Mouse (Mus musculus) thymus, adult 2 months (tissue): ENCODE measurements at regions not wholly inside any gene's neighbourhood (a gene's known extent, or its start where the extent isn't known, plus 50 kb on each side); places are given as distances from the start of the nearest gene placed in this dataset.

Source experiments
- CTCF ChIP-seq: fragments of 200-500 bp; IDR thresholded peaks from 2 replicates; pipeline ENCODE4 v1.5.1; 2012; ENCODE audit warnings: mild to moderate bottlenecking, control low read depth, low read length, moderate library complexity, borderline replicate concordance; ENCODE audit not compliant: control insufficient read depth, poor library complexity, insufficient read depth; ENCODE audit errors: extremely low read depth
- POLR2A ChIP-seq: fragments of 200-500 bp; IDR thresholded peaks from 2 replicates; pipeline ENCODE4 v1.6.1; 2012; ENCODE audit warnings: mild to moderate bottlenecking, low read length, control low read depth, moderate library complexity; ENCODE audit not compliant: control insufficient read depth, poor library complexity, insufficient read depth; ENCODE audit errors: extremely low read depth

DNA sequence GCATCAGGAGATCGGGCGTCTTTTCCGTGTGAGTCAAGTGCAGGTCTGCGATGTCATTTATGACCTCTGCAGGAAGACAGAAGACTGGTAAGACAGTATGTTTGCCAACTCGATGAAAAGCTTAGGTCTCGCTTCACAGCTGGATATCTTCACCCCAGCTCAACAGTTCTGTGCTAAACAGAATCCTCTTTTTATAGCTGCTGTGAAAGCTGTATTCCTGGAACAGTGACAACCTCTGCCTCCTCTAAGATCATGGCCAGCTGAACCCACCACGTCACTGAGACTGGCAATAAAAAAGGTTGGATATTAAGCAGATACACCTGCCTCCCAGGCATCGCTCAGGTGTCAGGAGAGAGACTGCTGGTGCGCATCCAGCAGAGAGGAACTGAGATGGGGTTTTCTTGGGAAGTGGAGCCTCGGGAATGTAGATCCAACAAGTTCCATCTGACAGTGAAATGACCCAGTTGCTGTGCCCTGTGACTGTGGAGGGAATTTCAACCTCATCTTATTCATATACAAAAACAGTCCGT lies 138.1 kb downstream of the Wdr11 start:
- TF ChIP-seq CTCF (no peak), POLR2A (no peak)
